Mouse (Mus musculus): ENCODE measurements around the gene Selplg. TPM values are rescaled to one million over a fixed set of nuclear protein-coding genes. Genes with fewer than 3 reads are reported as not detected.

Selplg gene
- polyA plus RNA-seq, 1 experiment from 2014 or later = 7.5 TPM

DNA sequence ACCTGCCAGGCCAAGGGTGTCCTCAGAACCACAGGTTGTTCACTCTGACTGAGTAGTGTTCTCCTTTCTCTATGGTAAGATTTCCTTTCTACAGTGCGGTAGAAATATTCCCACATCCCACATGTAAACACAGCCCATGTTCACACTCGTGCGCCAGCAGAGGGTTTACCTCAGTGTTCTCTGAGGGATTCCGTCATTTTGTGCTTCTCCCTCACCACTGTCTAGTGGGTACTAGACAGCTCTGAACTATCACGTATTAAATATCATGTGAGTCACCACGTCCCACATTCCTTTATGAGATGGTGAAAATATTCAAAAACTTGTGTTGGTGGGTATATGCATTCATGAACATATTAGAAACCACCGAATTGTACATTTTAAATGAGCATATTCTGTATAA, 20.0 kb upstream of the Selplg start:
- H3K27ac ChIP-seq = no peak overlapping the region
- no peaks in the 10 kb centered on the region for H3K9me3 ChIP-seq
- no peak for ATAC-seq (ENCODE audit: insufficient read depth, low FRiP score, low read depth)
- 85% methylated on average over 7 of the region's 7 CpGs for WGBS
- no peaks in the 10 kb centered on the region for H3K27me3 ChIP-seq (replicated peaks)
- no peak overlapping the region for H3K4me2 ChIP-seq
- peaks cover 19% of the 10 kb centered on the region for H3K36me3 ChIP-seq
- no peak overlapping the region for H3K4me3 ChIP-seq (replicated peaks)
- peaks cover 13% of the 10 kb centered on the region; the same call in 1 of the 2 replicates for H3K4me1 ChIP-seq
- no peak overlapping the region for H3K9ac ChIP-seq

DNA sequence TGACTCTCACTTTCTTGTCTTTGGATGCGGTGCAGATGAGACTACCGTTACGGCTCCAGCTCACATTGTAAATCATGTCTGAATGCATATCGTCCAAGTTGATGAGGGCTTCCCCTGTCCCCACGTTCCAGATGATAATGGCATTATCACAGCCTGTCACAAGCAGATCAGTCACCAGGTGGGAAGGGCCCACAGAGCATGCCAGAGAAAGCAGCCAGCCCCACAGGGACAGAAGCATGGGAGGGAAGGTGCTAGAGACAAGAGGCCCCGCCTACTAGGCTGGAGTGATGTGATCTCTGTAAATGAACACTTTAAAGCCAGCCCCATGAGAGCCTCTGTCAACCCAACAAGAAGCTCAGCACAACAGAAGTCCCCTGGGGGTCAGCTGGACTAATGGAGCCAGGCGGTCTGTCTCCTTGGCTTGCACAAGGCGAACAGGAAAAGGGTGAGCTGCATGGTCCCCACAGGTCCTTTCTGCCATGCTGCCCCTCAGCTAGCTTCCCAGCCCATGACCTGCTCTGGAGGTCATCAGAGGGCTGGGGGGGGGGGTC, 18.3 kb upstream of the Selplg start:
- no peak for ATAC-seq (ENCODE audit: insufficient read depth, low FRiP score, low read depth)
- H3K4me3 ChIP-seq (replicated peaks) = no peak overlapping the region
- peaks cover 35% of the 10 kb centered on the region for H3K36me3 ChIP-seq
- 84% methylated on average over 8 of the region's 8 CpGs for whole genome bisulfite sequencing
- no peak overlapping the region for H3K4me2 ChIP-seq
- H3K27ac ChIP-seq = no peak overlapping the region
- no peaks in the 10 kb centered on the region for H3K9me3 ChIP-seq
- no peaks in the 10 kb centered on the region for H3K27me3 ChIP-seq (replicated peaks)
- peaks cover 6% of the 10 kb centered on the region; the same call in 1 of the 2 replicates for H3K4me1 ChIP-seq
- H3K9ac ChIP-seq = no peak overlapping the region

DNA sequence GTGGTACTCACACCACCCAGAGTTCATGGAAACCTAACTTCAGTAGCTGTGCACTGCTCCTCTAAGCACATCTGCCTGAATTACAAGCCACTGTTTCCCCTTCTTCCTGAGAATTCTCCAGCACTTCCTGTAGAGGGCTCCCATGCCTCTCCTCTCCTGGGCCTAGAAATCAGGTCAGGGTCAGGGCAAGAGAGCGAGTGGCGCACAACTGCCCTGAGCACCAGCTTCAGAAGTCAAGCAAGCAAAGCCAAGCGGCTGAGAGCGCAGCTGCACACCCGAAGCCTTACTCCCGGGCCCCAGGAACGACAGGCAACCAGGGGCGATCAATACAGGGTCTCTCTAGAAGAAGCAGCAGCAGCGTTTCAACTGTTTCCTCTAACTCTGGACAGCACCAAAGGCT, 15.2 kb upstream of the Selplg start:
- peaks cover 56% of the 10 kb centered on the region for H3K36me3 ChIP-seq
- no peak for ATAC-seq (ENCODE audit: insufficient read depth, low FRiP score, low read depth)
- H3K4me1 ChIP-seq = peaks cover 9% of the 10 kb centered on the region; the same call in 1 of the 2 replicates
- H3K4me3 ChIP-seq (replicated peaks) = no peak overlapping the region
- H3K9me3 ChIP-seq = no peaks in the 10 kb centered on the region
- H3K4me2 ChIP-seq = no peak overlapping the region
- H3K27ac ChIP-seq = no peak overlapping the region
- H3K9ac ChIP-seq = no peak overlapping the region
- H3K27me3 ChIP-seq (replicated peaks) = no peaks in the 10 kb centered on the region
- WGBS = 89% methylated on average over 9 of the region's 9 CpGs

DNA sequence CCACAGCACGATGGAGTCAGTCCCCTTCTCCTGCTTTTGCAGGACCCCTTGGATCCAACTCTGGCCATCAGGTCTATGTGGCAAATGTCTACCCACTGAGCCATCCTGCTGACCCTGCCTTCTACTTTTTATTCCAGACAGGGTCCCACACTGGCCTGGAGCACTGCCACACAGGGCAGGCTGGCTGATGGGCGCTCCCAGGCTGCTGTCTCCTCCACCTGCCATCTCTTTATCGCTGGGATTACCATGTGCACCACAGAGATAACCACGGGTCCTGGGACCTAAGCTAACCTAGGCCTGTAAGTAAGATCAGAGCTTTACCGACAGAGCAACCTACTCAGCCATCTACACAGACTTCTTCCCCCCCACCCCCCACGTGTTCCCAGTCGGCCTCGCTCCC, 14.2 kb upstream of the Selplg start:
- Histone ChIP-seq H3K9me3 (no peaks in the 10 kb centered on the region), H3K27ac (no peak overlapping the region), H3K27me3 (replicated peaks) (no peaks in the 10 kb centered on the region), H3K36me3 (peaks cover 61% of the 10 kb centered on the region), H3K4me3 (replicated peaks) (no peak overlapping the region), H3K4me1 (peaks cover 10% of the 10 kb centered on the region; the same call in 1 of the 2 replicates), H3K4me2 (no peak overlapping the region), H3K9ac (no peak overlapping the region)
- 87% methylated on average over 8 of the region's 8 CpGs for WGBS
- ATAC-seq (ENCODE audit: insufficient read depth, low FRiP score, low read depth) = peak; percentile 74; the same call in 1 of the 2 replicates

DNA sequence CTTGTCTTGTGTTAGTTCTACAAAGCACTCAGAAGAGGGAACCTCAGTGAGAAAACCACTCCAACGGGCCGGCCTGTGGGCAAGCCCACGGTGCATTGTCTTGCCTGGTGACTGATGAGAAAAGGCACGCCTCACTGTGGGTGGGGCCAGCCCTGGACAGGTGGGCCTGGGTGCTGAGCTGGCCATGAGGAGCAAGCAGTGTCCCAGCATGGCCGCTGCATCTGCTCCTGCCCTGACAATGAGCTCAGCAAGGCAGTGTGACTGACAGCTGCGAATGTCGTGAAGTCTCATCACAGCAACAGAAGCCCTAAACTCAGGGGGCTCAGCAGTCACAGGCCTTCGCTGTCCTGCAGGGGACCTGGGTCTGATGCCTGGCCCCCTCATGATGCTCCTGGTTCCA, 13.2 kb upstream of the Selplg start:
- H3K27ac ChIP-seq = no peak overlapping the region
- H3K4me1 ChIP-seq = peaks cover 12% of the 10 kb centered on the region; the same call in 1 of the 2 replicates
- WGBS = 79% methylated on average over 8 of the region's 8 CpGs
- H3K9me3 ChIP-seq = no peaks in the 10 kb centered on the region
- H3K27me3 ChIP-seq (replicated peaks) = no peaks in the 10 kb centered on the region
- no peak overlapping the region for H3K4me2 ChIP-seq
- ATAC-seq (ENCODE audit: insufficient read depth, low FRiP score, low read depth) = no peak
- H3K36me3 ChIP-seq = peaks cover 61% of the 10 kb centered on the region
- no peak overlapping the region for H3K9ac ChIP-seq
- H3K4me3 ChIP-seq (replicated peaks) = no peak overlapping the region

DNA sequence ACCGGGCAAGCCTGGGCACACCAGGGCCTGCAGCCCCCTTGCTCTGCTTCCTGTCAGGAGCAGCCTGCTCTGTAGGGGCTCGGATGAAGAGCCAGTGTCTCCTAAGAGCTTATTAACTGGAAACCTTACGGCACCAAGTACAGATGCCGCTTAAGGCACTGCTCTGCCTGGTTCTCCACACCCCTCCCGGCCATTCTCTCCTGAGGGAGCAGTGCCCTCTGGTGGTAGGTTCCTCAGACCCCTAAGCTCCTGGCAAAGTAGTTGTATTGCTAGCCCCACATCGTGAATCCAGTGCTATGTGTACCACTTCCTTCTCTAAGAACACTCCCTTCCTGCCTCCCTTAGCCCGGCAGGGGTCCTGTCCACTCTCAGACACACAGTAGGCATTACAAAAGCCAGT, 12.3 kb upstream of the Selplg start:
- Histone ChIP-seq H3K27ac (peak overlapping the region; percentile 80), H3K9me3 (no peaks in the 10 kb centered on the region), H3K4me2 (no peak overlapping the region), H3K9ac (no peak overlapping the region), H3K36me3 (peaks cover 57% of the 10 kb centered on the region), H3K4me3 (replicated peaks) (no peak overlapping the region), H3K27me3 (replicated peaks) (no peaks in the 10 kb centered on the region), H3K4me1 (peaks cover 12% of the 10 kb centered on the region; the same call in 1 of the 2 replicates)
- WGBS = 50% methylated on average over 7 of the region's 7 CpGs
- ATAC-seq (ENCODE audit: insufficient read depth, low FRiP score, low read depth) = 0 out of 2 replicates have a peak, but pooled peaks have one; percentile 57

DNA sequence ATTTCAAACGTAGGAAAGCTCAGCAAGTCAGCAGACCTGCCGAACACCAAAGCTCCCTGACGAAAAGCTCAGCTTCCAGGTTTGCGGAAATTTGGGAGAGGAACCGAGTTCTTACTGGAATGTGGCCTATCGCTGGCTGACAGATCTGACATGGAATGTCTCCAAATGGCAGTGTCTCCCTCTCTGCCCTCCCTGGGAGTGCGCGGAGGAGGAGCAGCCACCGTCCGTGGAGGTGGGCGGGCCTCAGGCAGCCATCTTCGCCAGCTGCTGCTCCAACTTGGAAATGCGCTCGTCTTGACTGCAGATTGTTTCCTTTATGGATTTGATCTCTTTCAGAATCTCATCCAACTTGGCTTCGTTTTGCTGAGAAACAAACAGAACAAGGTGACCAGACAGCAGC, 11.7 kb upstream of the Selplg start:
- no peak overlapping the region for H3K9ac ChIP-seq
- peaks cover 51% of the 10 kb centered on the region for H3K36me3 ChIP-seq
- H3K4me3 ChIP-seq (replicated peaks) = no peak overlapping the region
- no peak for ATAC-seq (ENCODE audit: insufficient read depth, low FRiP score, low read depth)
- H3K9me3 ChIP-seq = no peaks in the 10 kb centered on the region
- no peaks in the 10 kb centered on the region for H3K27me3 ChIP-seq (replicated peaks)
- peaks cover 12% of the 10 kb centered on the region; the same call in 1 of the 2 replicates for H3K4me1 ChIP-seq
- peak overlapping the region; percentile 80 for H3K27ac ChIP-seq
- H3K4me2 ChIP-seq = no peak overlapping the region
- WGBS = 61% methylated on average over 15 of the region's 15 CpGs

DNA sequence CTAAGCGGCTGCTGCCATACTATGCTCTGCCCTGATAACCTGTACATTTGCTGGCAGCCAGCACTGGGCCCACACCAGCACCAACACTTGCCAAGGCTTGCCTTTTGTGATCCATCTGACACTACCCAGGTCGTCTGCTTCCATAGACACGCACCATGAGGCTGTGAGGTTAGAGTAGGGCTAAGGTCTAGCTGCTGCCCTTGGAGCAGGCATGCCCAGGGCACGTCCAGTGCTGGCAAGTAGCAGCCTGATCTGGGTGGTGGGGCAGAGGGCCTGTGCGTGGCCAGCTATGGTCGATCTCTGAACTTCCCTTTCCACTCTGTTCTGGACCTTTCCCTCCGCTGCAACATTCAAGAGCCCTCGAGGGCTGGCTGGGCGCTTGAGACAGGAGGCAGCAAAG, 10.5 kb upstream of the Selplg start:
- no peak overlapping the region for H3K9ac ChIP-seq
- peaks cover 47% of the 10 kb centered on the region for H3K36me3 ChIP-seq
- peaks cover 12% of the 10 kb centered on the region; the same call in 1 of the 2 replicates for H3K4me1 ChIP-seq
- no peaks in the 10 kb centered on the region for H3K27me3 ChIP-seq (replicated peaks)
- WGBS = 89% methylated on average over 9 of the region's 9 CpGs
- no peaks in the 10 kb centered on the region for H3K9me3 ChIP-seq
- no peak overlapping the region for H3K4me2 ChIP-seq
- H3K4me3 ChIP-seq (replicated peaks) = no peak overlapping the region
- no peak for ATAC-seq (ENCODE audit: insufficient read depth, low FRiP score, low read depth)
- H3K27ac ChIP-seq = no peak overlapping the region

DNA sequence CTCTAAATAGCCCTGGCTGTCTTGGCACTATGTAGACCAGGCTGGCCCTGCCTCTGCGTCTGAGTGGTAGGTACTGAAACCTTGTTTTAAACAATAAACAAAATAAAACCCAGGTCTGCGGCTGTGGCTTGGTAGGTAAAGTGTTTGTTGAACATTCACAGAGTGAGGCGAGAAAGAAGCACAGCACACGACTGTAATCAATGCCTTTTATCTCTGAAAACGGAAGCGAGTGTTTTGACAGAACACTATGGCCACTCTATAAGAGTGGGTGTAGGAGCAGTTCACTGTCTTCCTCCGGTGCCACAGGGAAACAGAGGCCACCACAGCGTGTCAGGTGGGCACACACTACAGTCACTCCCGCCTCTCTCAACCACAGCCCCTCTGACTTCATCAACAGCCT, 9.8 kb upstream of the Selplg start:
- H3K27me3 ChIP-seq (replicated peaks) = no peaks in the 10 kb centered on the region
- ATAC-seq (ENCODE audit: insufficient read depth, low FRiP score, low read depth) = no peak
- H3K9me3 ChIP-seq = no peaks in the 10 kb centered on the region
- no peak overlapping the region for H3K4me3 ChIP-seq (replicated peaks)
- no peak overlapping the region for H3K9ac ChIP-seq
- no peak overlapping the region for H3K27ac ChIP-seq
- peaks cover 45% of the 10 kb centered on the region for H3K36me3 ChIP-seq
- no peak overlapping the region for H3K4me2 ChIP-seq
- 77% methylated on average over 9 of the region's 9 CpGs for WGBS
- H3K4me1 ChIP-seq = peaks cover 12% of the 10 kb centered on the region; the same call in 1 of the 2 replicates

DNA sequence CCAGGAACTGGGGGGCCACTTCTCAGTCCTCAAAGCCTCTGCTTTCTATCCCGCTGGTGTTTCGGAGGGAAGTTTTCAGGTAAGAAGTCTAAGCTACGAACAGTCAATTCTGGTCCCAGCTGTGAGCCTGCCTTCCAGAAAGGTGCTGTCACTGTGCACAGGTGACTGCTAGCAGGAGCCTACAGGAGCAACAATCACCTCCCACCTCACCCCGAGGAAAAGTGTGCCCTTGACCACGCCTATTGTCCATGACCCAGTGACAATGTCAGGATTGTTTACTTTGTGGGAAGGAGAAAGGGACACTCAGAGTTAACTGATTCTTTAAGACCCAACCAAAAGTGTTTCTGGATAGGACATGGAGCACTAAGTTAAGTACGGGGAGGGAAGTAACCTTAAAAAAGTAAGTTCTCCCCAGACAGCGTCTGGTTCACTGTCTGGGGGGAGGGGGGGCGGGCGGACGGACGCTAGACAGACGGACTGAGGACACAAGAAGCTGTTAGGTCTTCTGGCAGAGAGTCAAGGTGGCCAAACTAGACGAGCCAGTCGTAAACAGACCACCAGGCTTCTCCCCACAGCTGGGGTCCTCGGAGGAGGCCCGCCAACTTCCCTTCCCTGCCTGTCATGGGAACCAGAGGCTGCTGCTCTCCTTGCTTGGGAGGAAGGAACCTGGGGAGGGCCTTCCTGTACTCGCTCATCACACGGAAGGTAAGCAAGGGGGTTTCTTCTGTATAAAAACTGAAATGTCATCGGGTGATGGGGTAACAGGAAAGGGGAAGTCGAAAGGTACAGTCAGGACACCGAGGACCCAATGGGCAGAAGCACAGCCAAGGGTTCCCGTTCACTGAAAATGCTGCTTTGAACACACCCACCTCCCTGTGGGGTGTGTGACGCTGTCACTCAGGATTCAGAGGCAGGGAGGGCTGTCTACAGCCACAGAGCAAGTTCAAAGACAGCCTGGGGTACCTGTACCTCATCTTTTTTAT, 9.1 kb upstream of the Selplg start:
- ATAC-seq (ENCODE audit: insufficient read depth, low FRiP score, low read depth) = no peak
- Histone ChIP-seq H3K27me3 (replicated peaks) (no peaks in the 10 kb centered on the region), H3K9me3 (no peaks in the 10 kb centered on the region)

DNA sequence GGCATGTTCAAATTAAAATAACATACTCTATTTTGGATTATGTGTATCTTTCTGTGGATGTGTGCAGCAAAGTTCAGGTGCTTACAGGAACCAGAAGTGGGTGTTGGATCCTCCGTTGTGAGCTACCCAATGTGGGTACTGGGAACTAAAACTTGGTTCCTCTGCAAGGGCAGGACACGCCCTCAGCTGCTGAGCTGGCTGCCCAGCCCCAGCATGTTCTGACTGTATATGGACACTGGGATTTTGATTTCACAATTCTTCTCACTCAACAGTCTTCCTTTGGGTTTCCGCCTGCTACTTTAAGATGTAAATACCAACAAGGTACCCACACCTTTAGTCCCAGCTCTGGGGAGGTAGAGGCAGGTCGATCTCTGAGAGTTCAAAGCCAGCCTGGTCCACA, 8.0 kb upstream of the Selplg start:
- Histone ChIP-seq H3K4me1 (peaks cover 12% of the 10 kb centered on the region; the same call in 1 of the 2 replicates), H3K27ac (no peak overlapping the region), H3K4me2 (no peak overlapping the region), H3K9ac (no peak overlapping the region), H3K36me3 (peaks cover 28% of the 10 kb centered on the region), H3K27me3 (replicated peaks) (no peaks in the 10 kb centered on the region), H3K9me3 (no peaks in the 10 kb centered on the region), H3K4me3 (replicated peaks) (no peak overlapping the region)
- WGBS = 91% methylated on average over 4 of the region's 4 CpGs
- ATAC-seq (ENCODE audit: insufficient read depth, low FRiP score, low read depth) = no peak

More for the DNA sequence above, 9.1 kb upstream of the Selplg start:
- Histone ChIP-seq H3K4me3 (replicated peaks) (no peak overlapping the region), H3K4me1 (peaks cover 12% of the 10 kb centered on the region; the same call in 1 of the 2 replicates), H3K9ac (no peak overlapping the region), H3K27ac (no peak overlapping the region; the same call in 1 of the 2 replicates), H3K36me3 (peaks cover 39% of the 10 kb centered on the region), H3K4me2 (no peak overlapping the region)
- WGBS = 59% methylated on average over 23 of the region's 23 CpGs

DNA sequence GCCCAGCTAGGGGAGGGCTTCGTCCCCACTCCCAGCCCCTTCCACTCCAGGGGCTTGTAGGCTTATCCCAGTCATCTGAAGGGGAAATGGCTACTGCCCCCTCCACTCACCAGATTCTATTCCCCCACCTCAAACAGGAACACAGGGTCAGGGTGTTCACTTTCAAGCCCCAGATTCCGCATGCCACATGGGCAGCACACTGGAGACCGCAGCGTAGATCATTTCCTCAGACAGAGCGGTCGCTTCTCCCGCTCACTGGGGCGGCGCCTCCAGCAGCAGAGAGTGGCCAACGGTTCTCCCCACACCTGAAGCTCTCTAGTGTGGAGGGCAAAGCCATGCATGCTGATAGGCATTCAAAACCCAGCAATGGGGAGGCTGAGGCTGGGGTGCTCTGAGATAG, 4.5 kb upstream of the Selplg start:
- Histone ChIP-seq H3K36me3 (0 out of 2 replicates have a peak, but pooled peaks cover 8% of the 10 kb centered on the region), H3K4me1 (peaks cover 3% of the 10 kb centered on the region; the same call in 1 of the 2 replicates), H3K9ac (no peak overlapping the region), H3K27ac (no peak overlapping the region), H3K27me3 (replicated peaks) (no peaks in the 10 kb centered on the region), H3K9me3 (no peaks in the 10 kb centered on the region), H3K4me2 (no peak overlapping the region), H3K4me3 (replicated peaks) (no peak overlapping the region)
- no peak for ATAC-seq (ENCODE audit: insufficient read depth, low FRiP score, low read depth)
- 81% methylated on average over 10 of the region's 10 CpGs for WGBS
